Mouse (Mus musculus) v-Abl transformed pro-B cells (cell line): ENCODE measurements around the gene Sema3e.

Source experiments
- in situ Hi-C, 2 experiments: fragments of 400-800 bp; cut with MboI; formaldehyde crosslinking; loops; one replicate each; pipeline ENCODE4 v1.15.1; 2025; ENCODE audit not compliant: unreplicated experiment in 2 of 2

The Sema3e gene

GRCm38 (mm10) chr5:14025205-14026124 lies at the start of gene Sema3e:
TSS of gene Sema3e (plus strand) at chr5:14025276.
- in situ Hi-C loops, result no loop called here

DNA sequence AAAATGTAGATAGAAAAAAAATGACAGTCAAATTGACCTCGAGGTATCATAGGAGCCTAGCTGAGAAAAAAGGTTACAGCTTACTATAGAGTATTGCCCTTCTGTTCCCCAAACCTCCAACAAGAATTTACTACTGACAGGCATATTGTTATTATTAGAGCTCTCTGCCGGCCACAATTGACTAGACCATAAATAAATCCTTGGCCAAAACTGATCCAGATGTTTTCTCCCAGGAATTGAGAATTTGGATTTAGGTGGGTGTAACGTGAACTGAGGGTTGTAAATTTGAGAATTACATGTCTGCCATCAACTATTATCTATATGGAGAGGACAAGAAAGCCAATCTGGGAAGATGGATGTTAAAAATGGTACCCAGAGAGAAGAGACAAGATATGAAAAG lies 47.5 kb upstream of the Sema3e start:
- in situ Hi-C loops, result no loop called here

DNA sequence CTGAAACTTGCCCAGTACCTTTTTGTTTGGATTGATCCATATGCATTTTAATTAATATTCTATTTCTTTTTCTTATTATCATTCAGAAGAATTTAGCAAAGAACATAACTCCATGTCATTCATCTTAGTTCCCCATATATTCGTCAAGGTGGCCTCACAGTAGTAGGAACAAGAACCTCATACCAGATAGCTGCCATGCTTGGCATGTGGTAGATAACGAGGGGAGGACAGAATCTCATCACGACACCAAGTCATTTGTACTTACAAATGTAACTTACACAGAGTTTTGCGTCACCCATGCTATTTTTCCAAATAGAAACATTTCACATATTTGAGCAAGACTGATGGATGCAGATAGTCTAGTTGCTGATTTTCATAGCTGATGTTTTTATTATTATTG lies 45.9 kb upstream of the Sema3e start:
- in situ Hi-C loops, result no loop called here

- in situ Hi-C loops, result no loop called here
These were observed 42.5 kb upstream of the Sema3e start for GRCm38 (mm10) chr5:13982417-13983054.

DNA sequence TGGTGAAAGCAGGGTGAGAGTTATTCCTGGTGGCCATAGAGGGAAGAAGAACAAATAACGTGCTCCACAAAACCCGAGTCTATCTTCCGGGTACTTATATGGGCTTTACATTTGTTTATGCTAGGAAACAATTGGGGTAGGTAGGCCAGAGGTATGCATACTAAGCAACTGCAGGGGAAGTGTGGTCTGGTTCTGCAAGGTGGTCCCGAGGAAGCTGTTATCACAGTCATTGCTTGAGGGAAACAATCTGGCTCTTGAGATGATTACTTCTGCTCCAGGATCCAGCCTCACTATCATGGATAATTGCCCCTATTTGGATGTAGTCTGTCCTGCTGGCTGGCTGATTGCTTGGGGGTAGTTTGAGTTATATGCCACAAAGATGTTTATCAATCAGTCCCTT lies 41.5 kb upstream of the Sema3e start:
- in situ Hi-C loops, result no loop called here

- in situ Hi-C loops, result no loop called here
These were observed 39.4 kb upstream of the Sema3e start for GRCm38 (mm10) chr5:13985669-13986068.

GRCm38 (mm10) chr5:13987123-13987522 lies 38.0 kb upstream of the Sema3e start:
- in situ Hi-C loops, result no loop called here

DNA sequence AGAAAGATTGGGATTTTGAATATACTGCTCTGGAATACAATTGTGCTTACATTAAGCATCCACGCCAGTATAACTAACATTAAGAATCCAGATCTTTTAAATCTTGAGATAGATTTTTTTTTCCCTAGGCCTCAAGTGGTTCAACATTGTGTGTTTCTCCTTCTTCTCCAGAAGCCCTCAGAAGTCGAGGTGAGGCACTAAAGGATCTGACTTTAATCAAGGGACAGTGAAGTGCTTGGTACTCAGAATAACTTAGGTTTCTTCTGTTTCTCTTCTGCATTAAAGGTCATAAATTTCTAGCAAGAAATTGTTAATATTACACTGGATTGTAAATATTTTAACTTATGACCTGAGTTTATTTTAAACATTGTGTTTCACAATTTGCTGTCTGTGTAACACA lies 37.1 kb upstream of the Sema3e start:
- in situ Hi-C loops, result no loop called here

- in situ Hi-C loops, result no loop called here
These were observed 32.2 kb upstream of the Sema3e start for GRCm38 (mm10) chr5:13992734-13993396.

- in situ Hi-C loops, result no loop called here
These were observed 3.3 kb downstream of the Sema3e start for GRCm38 (mm10) chr5:14028341-14028740.

- in situ Hi-C loops, result no loop called here
These were observed 5.7 kb downstream of the Sema3e start for GRCm38 (mm10) chr5:14030796-14031195.

- in situ Hi-C loops, result no loop called here
These were observed 7.0 kb downstream of the Sema3e start for GRCm38 (mm10) chr5:14032056-14032455.

GRCm38 (mm10) chr5:14033302-14033701 lies 8.2 kb downstream of the Sema3e start:
- in situ Hi-C loops, result no loop called here

DNA sequence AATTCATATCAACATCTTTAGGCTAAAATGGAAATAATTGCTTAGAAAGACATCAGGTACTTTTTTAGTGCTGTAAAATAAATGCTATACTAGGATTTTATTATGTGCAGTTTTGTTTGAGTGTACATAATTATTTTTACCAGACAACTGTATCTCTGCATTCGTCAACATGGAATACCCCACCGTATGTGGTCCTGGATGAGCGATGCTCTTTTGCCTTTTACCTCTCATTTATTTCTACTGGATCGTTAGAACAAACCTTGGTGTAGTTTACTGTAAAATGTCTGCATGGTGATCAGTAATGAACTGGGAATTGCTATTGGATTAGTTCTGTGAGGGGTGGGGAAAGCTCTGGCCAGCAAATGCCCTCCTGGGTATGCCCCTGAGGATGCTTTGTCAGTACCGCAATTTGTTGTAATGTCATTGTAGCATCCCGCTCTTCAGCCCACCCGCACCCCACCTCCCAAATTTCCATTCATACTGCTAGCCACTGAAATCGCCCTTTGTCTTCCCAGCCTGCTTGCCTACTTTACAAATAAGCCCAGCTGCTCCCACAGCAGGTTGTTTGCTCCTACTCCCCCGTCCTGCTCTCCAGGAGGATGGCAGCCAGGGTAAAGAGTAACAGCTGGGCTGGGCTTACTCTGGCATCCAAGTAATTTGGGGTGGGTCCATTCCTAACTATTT lies 13.9 kb downstream of the Sema3e start:
- in situ Hi-C loops, result no loop called here

DNA sequence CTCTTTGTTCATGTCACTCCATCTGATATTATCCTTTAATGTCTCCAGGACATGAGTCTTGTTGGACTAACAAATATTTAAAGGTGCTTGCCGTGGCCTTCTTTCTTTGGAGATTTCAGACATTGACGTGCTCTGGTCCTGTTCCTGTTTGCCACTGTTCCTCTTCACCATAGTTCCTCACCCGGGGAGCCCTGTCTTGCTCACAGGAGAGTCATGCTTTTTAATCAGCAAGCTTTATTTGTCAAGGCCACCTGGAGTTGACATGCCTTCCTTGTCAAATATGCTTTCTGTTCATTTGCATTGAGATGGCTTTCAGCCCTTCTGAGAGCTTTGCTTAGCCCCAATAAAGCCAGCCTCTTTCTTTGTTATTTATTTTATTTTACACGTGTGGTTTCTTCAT lies 15.1 kb downstream of the Sema3e start:
- in situ Hi-C loops, result no loop called here

DNA sequence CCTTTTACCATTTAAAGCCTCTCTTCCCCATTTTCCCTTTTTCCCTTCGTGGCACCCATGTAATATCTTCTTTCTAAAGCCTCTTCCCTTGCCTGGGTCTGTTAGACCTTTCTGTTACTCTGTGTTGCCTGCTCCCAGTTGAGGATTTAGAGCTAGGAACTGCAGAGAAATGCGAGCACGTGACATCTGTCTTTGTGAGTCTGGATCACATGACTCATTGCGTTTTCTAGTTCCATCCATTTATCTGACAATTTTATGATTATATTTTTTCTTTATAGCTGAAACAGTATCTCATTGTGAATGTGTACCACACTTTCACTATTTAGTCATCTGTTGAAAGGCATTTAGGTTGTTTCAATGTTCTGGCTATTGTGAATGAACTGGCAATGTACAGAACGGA lies 18.0 kb downstream of the Sema3e start:
- in situ Hi-C loops, result no loop called here

DNA sequence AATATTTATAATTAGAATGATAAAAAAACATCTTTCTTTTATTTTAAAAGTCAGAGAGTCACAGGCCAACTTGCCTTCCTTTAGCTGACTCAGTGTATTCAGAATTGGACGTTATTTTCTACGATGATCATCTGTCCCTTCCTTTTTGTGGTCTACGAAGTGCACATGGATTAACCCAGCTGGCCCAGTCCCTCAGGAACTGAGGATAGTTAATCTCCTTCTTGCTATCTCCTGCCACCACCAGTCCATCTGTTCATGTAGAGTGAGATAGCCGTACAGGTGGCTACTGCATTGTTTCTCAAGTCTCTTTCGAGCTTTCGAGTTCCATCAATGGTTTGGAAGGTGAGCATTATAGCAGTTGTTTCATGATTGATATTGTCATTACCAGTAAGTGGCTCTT lies 18.9 kb downstream of the Sema3e start:
- in situ Hi-C loops, result no loop called here

DNA sequence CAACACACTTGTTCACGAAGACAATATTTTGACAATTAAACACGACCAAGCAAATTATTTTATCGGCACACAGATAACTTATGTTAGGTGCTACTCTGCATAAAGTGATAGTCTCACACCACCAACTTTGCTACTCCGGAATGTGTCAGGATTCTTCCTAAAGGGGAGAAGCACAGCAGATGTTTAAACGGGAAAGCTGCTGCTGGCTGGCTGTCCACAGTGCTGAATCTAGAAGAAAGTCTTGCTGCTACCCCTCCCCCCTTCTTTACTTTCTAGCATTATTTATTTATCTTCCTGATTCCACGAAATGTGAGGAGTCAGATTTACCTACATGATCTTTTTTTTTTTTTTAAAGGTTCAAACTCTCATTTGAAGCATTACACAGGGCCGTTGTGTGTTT lies 23.6 kb downstream of the Sema3e start:
- in situ Hi-C loops, result no loop called here

DNA sequence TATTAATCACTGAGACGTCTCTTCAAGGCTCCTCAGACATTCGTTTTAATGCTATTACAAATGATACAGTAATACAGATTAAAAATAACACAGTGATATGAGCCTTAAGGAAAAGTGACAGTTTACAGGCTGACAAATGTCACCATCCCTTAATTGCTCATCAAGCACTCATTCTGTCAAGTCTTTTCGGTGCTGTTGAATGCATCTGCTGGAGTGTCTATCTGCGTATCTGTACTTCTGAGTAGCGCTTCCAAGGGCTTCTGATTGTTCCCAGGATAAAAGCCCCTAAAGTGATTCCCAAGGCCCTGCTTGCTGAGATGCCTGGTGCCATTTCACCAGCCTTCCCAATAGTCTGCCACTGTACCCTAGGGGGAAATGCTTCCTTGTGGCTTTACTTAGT lies 29.4 kb downstream of the Sema3e start:
- in situ Hi-C loops, result no loop called here

- in situ Hi-C loops, result no loop called here
These were observed 34.9 kb downstream of the Sema3e start for GRCm38 (mm10) chr5:14059895-14060553.
